Mouse (Mus musculus) kidney, embryonic 16.5 days (tissue): Measurements from ENCODE around the gene Kif9. TPM values are rescaled to one million over a fixed set of nuclear protein-coding genes. Genes with fewer than 3 reads are reported as not detected.

ENCODE experiments used
- ATAC-seq: fragments of 200-750 bp; cut with Nextera tagmentation; 2 replicates; pipeline ENCODE4 v1.8.0; 2017; ENCODE audit warnings: moderate TSS enrichment; ENCODE audit not compliant: low FRiP score, low TSS enrichment
- H3K27ac ChIP-seq: fragments of 300-500 bp; sonication (generic); 2 replicates; pipeline ENCODE4 v1.5.1; 2014; ENCODE audit warnings: low read length
- H3K27me3 ChIP-seq: fragments of 300-500 bp; sonication (generic); 2 replicates; pipeline ENCODE4 v1.6.1; 2014; ENCODE audit warnings: low read length, control low read depth, mixed read lengths; ENCODE audit not compliant: insufficient read depth
- H3K36me3 ChIP-seq: fragments of 300-500 bp; sonication (generic); 2 replicates; pipeline ENCODE4 v1.6.1; 2014; ENCODE audit warnings: low read length, control low read depth, mixed read lengths; ENCODE audit not compliant: insufficient read depth
- H3K4me1 ChIP-seq: fragments of 300-500 bp; sonication (generic); 2 replicates; pipeline ENCODE4 v1.6.1; 2014; ENCODE audit warnings: low read length, control low read depth, mixed read lengths; ENCODE audit not compliant: insufficient read depth
- H3K4me2 ChIP-seq: fragments of 300-500 bp; sonication (generic); replicated peaks from 2 replicates; pipeline ENCODE4 v1.6.1; 2014; ENCODE audit warnings: low read depth, low read length
- H3K4me3 ChIP-seq: fragments of 300-500 bp; sonication (generic); 2 replicates; pipeline ENCODE4 v1.5.1; 2014; ENCODE audit warnings: mild to moderate bottlenecking, low read length
- H3K9ac ChIP-seq: fragments of 300-500 bp; sonication (generic); replicated peaks from 2 replicates; pipeline ENCODE4 v1.6.1; 2014; ENCODE audit warnings: low read length
- H3K9me3 ChIP-seq: fragments of 300-500 bp; sonication (generic); 2 replicates; pipeline ENCODE4 v1.6.1; 2016; ENCODE audit warnings: low read length, control low read depth
- WGBS: fragments of 180-500 bp; shearing (Covaris S2); extraction: QIAGEN DNeasy Blood & Tissue Kit; methylation state at CpG from one replicate; pipeline ENCODE4 v1.1.7; 2014; 5-methylcytosine and 5-hydroxymethylcytosine counted together
- polyA plus RNA-seq: library from polyadenylated mRNA; unstranded; fragments of >200 nt; fragmentation: Nextera tagmentation; extraction: Ambion mirVana; gene quantifications from 2 replicates; pipeline ENCODE4 v1.2.1, GENCODE M21; 2015

Gene Kif9
- polyA plus RNA-seq, 1 experiment from 2014 or later: 1.4 TPM

- no peaks in the 10 kb centered on the region for H3K36me3 ChIP-seq
- peaks cover 20% of the 10 kb centered on the region for H3K4me1 ChIP-seq
- no peaks in the 10 kb centered on the region for H3K9me3 ChIP-seq
- H3K27ac ChIP-seq: no peak overlapping the region
- no peak overlapping the region for H3K4me3 ChIP-seq
- H3K9ac ChIP-seq: no peak overlapping the region
- H3K27me3 ChIP-seq: no peaks in the 10 kb centered on the region
- 79% methylated on average over 2 of the region's 2 CpGs for WGBS
- ATAC-seq: no peak
- peak overlapping the region; percentile 85; the same call in 1 of the 2 replicates for H3K4me2 ChIP-seq
Observed at GRCm38 (mm10) chr9:110535114-110535513, 58.4 kb downstream of the Kif9 start.

- Histone ChIP-seq H3K27me3 (no peaks in the 10 kb centered on the region), H3K4me1 (peaks cover 16% of the 10 kb centered on the region), H3K9ac (no peak overlapping the region), H3K9me3 (no peaks in the 10 kb centered on the region), H3K4me2 (no peak overlapping the region), H3K36me3 (no peaks in the 10 kb centered on the region), H3K4me3 (no peak overlapping the region), H3K27ac (no peak overlapping the region)
- 91% methylated on average over 2 of the region's 2 CpGs for whole genome bisulfite sequencing
- ATAC-seq: no peak
Observed at GRCm38 (mm10) chr9:110536636-110537035, 59.9 kb downstream of the Kif9 start.

GRCm38 (mm10) chr9:110538511-110538910, 61.8 kb downstream of the Kif9 start:
- Histone ChIP-seq H3K27me3 (no peaks in the 10 kb centered on the region), H3K27ac (no peak overlapping the region), H3K9ac (no peak overlapping the region), H3K4me1 (peaks cover 16% of the 10 kb centered on the region), H3K4me3 (no peak overlapping the region), H3K36me3 (no peaks in the 10 kb centered on the region), H3K4me2 (no peak overlapping the region), H3K9me3 (no peaks in the 10 kb centered on the region)
- no peak for ATAC-seq

- H3K27ac ChIP-seq: no peak overlapping the region
- H3K4me3 ChIP-seq: no peak overlapping the region
- no peaks in the 10 kb centered on the region; the same call in 1 of the 2 replicates for H3K4me1 ChIP-seq
- no peak overlapping the region for H3K4me2 ChIP-seq
- H3K9ac ChIP-seq: no peak overlapping the region
- H3K36me3 ChIP-seq: no peaks in the 10 kb centered on the region; the same call in 1 of the 2 replicates
- 86% methylated on average over 4 of the region's 4 CpGs for WGBS
- no peaks in the 10 kb centered on the region for H3K9me3 ChIP-seq
- no peak for ATAC-seq
- no peaks in the 10 kb centered on the region for H3K27me3 ChIP-seq
Observed at GRCm38 (mm10) chr9:110541988-110542387, 65.2 kb downstream of the Kif9 start.

GRCm38 (mm10) chr9:110548261-110548660, 71.5 kb downstream of the Kif9 start:
- H3K4me2 ChIP-seq: no peak overlapping the region
- no peaks in the 10 kb centered on the region for H3K4me1 ChIP-seq
- H3K36me3 ChIP-seq: peaks cover 55% of the 10 kb centered on the region
- H3K27me3 ChIP-seq: no peaks in the 10 kb centered on the region
- no peak for ATAC-seq
- 96% methylated on average over 19 of the region's 19 CpGs for WGBS
- H3K9ac ChIP-seq: no peak overlapping the region
- no peak overlapping the region for H3K4me3 ChIP-seq
- no peaks in the 10 kb centered on the region for H3K9me3 ChIP-seq
- H3K27ac ChIP-seq: no peak overlapping the region

GRCm38 (mm10) chr9:110568309-110568708, 91.6 kb downstream of the Kif9 start:
- no peaks in the 10 kb centered on the region for H3K4me1 ChIP-seq
- H3K4me3 ChIP-seq: no peak overlapping the region
- no peak for ATAC-seq
- H3K27me3 ChIP-seq: no peaks in the 10 kb centered on the region
- H3K9ac ChIP-seq: no peak overlapping the region
- H3K9me3 ChIP-seq: no peaks in the 10 kb centered on the region
- H3K4me2 ChIP-seq: no peak overlapping the region
- peaks cover 55% of the 10 kb centered on the region for H3K36me3 ChIP-seq
- no peak overlapping the region for H3K27ac ChIP-seq

Other genes starting within 250 kb of the Kif9 start
- 1.7 and 2.5 TPM in 2 replicates for gene Cspg5, start 233.2 kb upstream of the Kif9 start, polyA plus RNA-seq
- gene Elp6, start 171.8 kb upstream of the Kif9 start, polyA plus RNA-seq: 29.6 and 32.4 TPM in 2 replicates
- 37.7 and 38.7 TPM in 2 replicates for gene Scap, start 143.7 kb upstream of the Kif9 start, polyA plus RNA-seq
- 15.8 and 20.7 TPM in 2 replicates for gene Ptpn23, start 68.7 kb upstream of the Kif9 start, polyA plus RNA-seq
- 3.4 and 4.8 TPM in 2 replicates for gene Ngp, start 57.2 kb upstream of the Kif9 start, polyA plus RNA-seq
- 9.3 and 11.6 TPM in 2 replicates for gene Klhl18, start 264 bp upstream of the Kif9 start, polyA plus RNA-seq
- 30.6 and 35.8 TPM in 2 replicates for gene Setd2, start 55.6 kb downstream of the Kif9 start, polyA plus RNA-seq
- gene Nradd, start 147.5 kb downstream of the Kif9 start, polyA plus RNA-seq: 60.0 and 61.4 TPM in 2 replicates
- gene Nbeal2, start 177.2 kb downstream of the Kif9 start, polyA plus RNA-seq: 4.8 and 5.0 TPM in 2 replicates
- gene Ccdc12, start 179.5 kb downstream of the Kif9 start, polyA plus RNA-seq: 154 and 155 TPM in 2 replicates